Mouse (Mus musculus) bone marrow, adult 2 months (tissue): ENCODE results near the gene Vsx1.

Experiments
- CTCF ChIP-seq: fragments of 200-500 bp; IDR thresholded peaks from 2 replicates; pipeline ENCODE4 v1.5.1; 2011; ENCODE audit warnings: low read length, control low read depth; ENCODE audit not compliant: control insufficient read depth, insufficient read depth
- POLR2A ChIP-seq: fragments of 200-500 bp; IDR thresholded peaks from 2 replicates; pipeline ENCODE4 v1.6.1; 2011; ENCODE audit warnings: low read depth, mild to moderate bottlenecking, control low read depth, low read length, borderline replicate concordance; ENCODE audit not compliant: control insufficient read depth

GRCm38 (mm10) chr2:150656975-150657768, 32.0 kb downstream of the Vsx1 start:
- TF ChIP-seq CTCF (no peak), POLR2A (no peak)
